Mouse (Mus musculus) adrenal gland, adult 2 months (tissue): ENCODE measurements around the gene 4930469K13Rik. TPM values are rescaled to one million over a fixed set of nuclear protein-coding genes. Genes with fewer than 3 reads are reported as not detected.

ENCODE experiments used
- DNase-seq: peaks from one replicate; pipeline ENCODE4 v3.0.0; 2021
- polyA plus RNA-seq: library from polyadenylated mRNA; depleted of rRNA; stranded (reverse); fragments of >200 nt; gene quantifications from 2 replicates; pipeline ENCODE4 v1.2.3, GENCODE M21; 2012
- total RNA-seq, 2 experiments: library from RNA; stranded (reverse); gene quantifications; 2 replicates each; pipeline ENCODE4 v1.2.3; 2021

Gene 4930469K13Rik
- total and polyA plus RNA-seq, 3 experiments = not detected

DNA sequence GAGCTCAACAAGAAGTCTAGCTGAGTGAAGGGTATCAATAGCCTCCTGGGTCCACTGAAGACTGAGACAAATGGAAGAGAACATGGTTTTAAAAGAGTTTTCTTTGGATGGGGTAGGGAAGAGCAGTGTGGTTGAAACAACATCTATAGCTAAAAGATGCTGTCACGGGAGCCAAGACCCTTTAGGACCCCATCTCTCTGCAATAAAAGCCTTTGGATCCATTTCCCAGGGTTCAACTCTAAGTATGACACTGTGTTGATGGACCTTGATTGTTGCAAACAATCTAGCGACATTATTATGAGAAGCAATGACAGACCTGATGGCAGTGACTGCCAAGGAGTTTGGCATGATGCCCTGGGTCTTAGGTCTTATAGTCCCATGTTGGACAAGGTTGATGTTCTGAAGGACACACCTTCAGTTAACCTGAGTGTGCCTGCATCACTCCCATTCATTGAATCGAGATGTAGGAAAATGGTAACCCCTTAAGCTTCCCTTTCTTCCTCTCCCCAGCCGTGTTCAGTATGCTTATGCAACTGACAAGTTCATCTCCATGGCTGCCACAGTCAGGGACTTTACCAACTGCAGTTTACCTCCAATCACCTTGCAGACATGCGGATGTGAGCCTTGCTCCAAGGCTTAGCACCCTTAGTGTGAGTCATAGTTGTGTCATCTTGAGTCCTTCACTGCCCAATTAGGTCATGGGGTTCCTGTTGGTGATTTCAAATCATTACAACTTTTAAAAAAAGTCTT, 62.3 kb downstream of the 4930469K13Rik start:
- peak; percentile 34 for DNase-seq

DNA sequence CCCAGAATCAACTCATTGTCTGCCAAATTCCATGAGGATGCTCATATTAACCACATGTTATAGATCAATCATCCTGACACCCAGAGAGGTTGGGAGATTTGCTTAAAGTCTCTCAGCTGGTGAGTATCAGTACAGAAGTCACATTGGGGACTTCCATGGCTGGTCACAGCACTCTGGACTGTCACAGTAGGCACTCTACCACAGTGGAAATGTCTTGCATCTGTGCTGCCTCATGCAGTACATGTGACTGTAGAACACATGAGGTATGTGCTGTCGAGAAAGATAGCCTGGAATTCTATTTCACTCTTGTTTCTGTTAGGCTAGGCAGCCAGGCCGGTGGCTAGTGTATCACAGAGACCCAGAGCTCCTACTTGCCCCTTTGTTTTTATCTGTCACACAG, 63.6 kb downstream of the 4930469K13Rik start:
- no peak for DNase-seq

DNA sequence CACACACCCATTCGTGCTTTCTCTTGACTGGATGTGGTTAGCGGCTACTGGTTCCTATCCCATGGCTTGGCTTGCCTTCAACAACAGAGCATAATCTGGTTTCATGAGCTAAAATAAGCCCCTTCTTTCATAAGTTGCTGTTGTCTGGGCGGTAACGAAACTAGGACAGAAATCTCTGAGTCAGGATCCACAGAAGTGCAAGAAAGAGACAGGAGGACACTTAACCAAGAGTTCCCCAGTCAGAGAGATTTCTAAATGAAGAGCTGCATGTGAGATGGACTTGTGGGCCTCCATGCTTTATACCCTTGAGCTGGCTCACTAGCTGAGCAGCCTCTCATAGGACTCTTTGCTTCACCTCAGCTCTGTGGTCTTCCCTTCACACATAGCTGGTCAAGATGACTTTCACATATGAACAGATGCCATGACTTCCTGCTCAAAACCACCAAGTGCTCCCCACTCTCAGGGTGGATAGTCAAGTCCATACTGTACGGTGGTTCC, 64.3 kb downstream of the 4930469K13Rik start:
- peak; percentile 4 for DNase-seq

DNA sequence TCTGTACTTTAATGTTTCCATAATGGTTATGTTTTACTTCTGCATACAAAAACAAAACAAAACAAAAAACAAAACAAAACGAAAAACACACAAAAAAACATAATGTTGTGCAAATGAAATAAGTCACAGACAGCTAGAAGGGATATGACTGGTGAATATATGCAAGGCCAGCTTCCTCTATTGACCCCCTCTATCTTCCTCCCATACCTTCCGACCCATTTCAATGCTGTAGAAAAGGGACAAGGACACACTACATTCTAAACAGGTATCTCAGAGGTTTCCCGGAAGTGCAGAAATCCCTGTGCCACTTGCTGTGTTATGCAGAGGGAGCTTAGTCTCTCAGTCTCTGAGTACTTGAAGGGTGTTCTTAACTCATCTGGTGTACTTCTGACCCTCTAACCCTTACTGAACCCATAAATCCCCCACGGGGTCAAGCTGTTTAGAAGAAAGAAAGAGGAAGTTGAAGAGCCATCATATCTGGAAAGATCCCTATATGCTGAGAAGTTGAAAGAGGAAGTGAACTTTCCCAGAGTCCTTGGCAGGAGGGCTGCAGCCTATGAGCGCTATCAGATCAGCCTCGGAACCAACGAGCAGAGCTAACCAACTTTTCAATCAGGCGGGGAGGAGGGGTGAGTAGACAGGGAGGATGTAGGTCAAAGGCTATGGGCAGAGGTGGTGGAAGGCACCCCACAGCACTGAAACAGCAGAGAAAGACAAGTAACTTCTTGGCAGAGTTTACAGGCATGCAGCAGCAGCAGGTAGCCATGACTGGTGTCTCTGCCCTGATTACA, 67.1 kb downstream of the 4930469K13Rik start:
- DNase-seq = peak; percentile 21

DNA sequence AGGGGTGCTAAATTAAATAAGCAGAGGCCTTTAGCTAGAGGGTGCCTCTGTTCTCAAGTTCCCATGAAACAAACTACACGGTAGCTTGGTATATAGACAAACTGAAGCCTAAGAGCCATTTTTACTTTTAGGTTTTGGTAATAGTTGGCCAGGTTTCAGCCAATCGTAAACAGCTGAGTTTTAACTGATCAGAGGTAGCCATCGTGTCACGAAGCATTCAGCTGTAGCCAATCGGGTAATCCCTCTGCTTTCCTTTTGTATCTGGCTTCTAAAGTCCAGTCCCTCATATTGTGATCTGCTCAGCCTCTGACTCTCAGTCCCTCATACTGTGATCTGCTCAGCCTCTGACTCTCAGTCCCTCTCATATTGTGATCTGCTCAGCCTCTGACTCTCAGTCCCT, 68.7 kb downstream of the 4930469K13Rik start:
- DNase-seq = no peak

DNA sequence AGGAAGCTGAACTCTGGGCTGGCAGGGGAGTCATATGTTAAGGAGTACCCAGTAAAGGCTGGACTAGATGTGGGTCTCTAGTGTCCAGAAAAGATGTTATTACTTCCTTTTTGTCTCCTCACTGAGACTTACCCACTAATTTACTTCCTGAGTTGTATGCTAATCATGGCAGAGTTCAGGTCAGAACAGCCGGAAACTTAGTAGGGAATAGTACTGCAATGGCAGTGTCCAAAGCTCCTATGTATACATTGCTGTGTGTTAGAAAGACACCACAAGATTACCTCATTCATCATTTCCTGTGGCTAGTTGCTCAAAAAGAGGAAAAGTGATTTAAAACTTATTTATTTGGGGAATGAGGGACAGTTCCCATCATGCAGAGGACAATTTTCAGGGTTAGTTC, 73.3 kb downstream of the 4930469K13Rik start:
- DNase-seq = no peak

DNA sequence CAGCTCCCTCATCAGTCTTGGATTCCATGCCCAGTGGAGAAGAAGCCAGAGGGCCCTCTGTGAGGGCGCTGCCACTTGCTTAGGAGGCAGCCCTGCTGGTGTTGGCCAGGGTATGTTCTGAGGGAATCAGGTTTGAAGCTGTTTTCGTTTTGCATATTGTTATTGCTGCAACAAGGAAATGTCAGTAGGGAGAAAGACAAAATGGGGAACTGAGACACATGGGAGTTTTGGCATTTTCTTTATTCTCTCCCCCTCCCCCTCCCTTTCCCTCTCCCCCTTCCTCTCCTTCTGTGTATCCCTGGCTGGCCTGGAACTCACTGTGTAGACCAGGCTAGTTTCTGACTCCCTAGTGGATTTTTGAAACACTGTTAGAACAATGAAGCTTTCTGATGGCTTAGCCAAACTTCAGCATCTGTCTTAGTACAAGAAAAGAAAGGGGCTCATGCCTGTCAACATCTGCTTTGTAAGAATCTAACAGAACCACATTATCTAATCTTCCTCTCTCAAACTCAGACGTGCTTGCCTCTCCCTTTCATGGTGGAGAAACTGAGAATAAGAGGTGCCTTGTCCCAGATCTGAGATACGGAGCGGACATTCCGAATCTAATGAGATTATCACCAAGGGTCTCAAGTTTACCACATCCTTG, 86.2 kb downstream of the 4930469K13Rik start:
- no peak for DNase-seq

DNA sequence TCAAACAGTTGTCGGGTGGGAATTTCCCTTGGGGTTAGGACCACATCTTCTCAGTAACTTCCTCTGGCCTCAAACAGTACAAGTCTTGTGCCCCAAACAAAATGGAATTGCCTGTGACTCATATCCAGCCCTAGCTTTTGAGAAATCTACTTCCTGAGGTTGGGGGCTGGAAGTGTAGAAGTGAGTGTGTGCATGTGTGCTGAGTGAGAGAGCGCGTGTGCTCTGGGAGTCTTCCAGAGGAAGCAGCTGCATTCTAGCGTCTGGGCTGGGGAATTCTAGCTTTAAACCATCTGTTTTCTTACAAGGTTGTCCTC, 87.5 kb downstream of the 4930469K13Rik start:
- no peak for DNase-seq

DNA sequence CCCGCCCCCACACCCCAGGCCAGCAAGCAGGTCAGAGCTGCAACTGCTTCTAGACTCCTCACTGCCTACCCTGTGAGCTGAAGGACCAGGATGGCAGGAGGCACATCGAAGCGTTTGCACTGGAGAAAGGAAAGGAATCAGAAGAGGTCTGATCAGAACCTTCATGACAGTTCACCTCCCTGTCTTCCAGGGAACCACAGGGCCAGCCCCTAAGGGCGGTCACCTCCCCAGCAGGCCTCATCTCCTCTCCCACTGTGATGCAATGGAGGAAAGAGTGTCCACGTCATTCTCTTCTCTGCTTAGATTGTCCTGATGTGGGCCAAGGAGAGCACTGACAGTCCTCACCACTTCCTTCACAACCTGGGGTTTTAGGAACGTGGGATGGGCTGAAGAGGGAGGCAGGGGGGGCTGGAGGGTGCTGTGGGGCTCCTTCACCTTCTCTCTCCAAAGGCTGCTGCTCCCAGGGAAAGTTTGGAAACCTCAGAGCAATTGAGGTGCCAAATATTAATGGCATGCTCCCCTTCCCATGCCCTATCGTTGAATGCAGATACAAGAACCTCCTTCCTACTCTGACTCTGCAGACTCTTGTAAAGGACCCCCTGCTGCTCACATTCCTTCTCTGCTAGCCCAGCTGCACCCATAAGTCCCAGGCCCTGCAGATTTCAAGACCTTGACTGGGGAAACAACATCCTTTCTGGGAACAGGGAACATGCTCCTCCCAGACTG, 88.1 kb downstream of the 4930469K13Rik start:
- DNase-seq = no peak

DNA sequence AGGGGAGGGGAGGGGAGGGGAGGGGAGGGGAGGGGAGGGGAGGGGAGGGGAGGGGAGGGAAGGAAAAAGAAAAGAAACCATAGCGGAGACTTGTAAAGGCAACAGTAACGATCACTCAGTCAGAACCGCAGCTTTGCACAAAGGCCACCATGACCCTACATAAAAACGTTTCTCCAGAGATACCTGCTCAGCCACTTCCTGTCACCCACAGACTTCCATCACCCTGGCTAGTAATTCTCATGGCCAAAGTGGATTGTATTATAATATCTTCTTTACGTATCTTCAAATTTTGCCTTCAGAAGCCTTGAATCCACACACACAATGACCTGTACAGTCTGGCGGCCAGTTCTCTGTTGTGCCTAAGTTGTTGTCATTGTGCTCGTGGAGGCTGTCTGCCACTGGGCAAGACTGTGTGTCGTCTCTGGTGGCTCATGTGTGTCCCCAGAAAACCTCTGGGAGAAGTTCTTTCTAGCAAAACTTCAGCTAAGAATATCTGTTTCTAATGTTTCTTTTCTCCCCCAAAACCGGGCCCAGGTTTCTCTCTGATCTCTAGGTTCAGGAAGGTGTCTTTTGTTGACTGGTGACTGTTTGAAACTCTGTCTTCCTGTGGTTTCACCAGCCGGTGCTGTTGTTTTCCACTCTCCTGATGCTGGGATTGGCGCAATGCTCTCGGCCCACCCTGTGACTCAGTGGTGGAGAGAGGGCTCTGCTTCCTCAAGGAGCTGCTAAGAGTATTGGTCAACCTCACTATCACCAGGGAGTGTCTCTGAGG, 88.9 kb downstream of the 4930469K13Rik start:
- no peak for DNase-seq

DNA sequence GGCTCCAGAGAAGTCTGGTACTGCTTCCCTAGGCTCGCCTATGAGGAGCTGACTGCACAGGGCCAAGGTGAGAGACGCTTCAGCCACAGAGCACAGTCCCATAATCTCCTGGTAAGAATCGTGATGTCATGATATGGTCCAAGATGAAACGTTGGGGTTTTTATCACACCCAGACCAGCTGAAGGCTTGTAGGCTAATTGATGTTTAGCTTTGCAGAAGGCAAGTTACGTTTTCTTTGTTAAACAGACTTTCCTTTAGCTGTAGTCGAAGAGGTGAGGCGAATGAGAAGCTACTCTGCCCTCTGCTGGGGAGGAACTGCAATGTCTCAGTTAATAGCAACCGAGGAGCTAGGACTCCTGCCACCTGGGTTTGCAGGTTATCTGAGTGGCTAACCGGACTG, 89.7 kb downstream of the 4930469K13Rik start:
- DNase-seq = peak; percentile 30

DNA sequence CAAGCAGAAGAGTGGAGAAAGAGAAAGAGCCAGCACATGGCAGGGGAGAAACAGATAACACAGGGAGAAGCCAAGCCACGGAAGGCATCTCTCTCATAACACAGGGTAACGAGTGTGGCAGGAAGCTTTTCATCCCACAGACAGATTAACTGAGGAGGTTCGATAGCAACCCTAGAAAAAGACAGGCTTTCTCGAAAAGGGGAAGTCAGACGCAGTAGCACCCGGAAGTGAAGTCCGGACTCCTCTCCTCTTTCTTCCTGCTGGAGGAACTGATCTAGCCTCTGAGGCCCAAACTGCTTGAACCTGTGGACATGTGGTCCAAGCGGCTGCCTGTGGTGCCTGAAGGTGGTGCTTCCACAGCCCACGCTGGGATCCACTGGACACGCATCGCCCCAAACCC, 90.1 kb downstream of the 4930469K13Rik start:
- no peak for DNase-seq

DNA sequence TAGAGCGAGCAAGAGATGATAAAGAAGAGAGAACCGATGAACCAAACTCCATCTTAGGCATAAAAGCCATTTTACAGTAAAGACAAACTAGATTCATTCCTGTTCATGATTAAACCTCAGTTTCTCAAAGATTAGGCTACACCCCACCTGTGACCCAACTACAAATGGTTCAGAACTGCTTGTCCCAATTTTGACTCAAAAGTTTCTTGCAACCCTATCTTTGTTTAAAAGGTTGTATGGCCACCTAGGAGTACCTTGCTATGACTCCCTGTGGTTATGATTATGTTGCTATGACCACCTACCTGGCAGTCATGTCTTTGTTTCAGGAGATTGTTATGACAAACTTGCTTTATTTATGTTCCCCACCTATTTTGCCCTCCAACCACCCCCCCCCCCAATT, 90.7 kb downstream of the 4930469K13Rik start:
- no peak for DNase-seq

DNA sequence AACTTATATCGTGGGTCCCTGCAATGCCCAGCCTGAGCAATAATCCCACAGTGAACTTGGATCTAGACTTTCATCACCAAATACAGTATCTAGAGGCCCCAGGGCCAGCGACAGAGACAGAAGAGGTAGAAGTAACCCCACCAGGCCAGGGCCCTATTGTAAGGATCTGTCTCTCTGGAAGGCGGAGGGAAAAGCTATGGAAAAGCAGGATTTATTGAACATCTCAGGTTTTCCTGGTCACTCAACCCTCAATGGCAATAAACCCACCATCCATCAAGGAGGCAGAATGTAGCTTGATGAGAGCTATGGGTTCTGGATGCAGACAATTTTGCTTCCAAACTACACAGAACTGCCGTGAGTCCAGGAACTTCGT, 95.8 kb downstream of the 4930469K13Rik start:
- no peak for DNase-seq

DNA sequence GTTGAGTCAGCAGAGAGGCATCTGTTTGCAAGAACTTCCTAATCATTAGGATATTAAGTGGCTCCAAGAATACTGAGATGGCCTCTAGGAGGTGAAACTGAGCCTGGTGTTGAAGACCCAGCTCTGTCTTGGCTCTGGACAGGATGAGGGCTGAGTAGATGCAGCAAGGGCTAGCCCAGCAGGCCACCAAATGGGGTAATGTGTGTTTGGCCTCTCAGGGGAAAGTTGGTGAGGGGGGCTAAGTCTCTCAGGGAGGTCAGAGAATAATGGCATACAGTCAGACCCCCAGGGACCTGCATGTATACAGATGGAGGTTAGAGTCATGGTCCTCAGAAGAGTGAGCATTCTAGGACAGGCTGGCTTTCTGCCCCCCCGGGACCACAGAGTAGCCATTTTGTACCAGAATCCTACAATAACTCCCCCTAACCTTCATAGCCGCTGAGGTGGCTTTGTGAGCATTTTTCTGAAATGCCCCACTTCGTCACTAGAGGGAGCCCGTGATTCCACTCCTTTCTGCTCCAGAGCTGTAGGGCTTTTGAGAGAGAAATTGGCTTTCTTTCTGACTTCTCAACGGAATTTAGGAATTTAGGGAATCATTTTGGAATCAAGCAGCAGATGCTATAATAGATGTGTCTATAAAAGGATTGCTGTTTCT, 96.3 kb downstream of the 4930469K13Rik start:
- peak; percentile 29 for DNase-seq

DNA sequence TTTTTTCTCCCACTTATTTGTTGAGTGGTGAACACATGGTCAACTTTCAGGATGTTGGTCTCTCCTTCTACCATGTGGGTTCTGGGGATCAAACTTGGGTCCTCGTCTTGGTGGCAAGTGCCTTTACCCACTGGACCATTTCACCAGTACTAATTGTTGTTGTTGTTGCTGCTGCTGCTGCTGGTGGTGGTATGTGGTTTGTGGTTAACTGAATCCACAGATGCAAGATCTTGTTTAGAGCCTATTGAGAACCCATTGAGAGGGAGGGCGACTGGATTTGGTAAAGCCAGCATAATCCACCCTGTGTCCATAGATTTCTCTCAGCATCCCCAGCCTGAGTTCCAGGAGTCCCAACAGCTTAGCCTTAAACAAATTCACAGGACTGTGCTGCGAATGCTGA, 97.9 kb downstream of the 4930469K13Rik start:
- no peak for DNase-seq

DNA sequence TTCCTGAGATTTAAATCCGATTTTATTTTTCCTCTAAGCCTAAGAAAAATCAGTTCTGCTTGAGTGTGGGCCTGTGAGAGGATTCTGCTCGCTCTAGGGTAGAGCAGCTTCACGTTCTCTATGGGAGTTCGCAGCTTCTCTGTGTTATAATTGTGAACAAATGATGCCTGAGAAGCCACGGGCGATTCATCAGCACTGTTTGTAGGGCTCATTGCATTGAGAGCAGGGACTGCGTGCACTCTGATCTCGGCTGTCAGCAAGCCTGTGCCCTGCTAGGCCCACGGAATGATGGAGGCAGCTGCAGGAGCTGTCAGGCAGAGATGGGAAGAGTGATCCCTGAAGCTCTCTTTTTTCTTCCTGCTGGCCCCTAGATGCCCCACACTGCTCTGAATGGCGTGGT, 100.1 kb downstream of the 4930469K13Rik start:
- DNase-seq = no peak

DNA sequence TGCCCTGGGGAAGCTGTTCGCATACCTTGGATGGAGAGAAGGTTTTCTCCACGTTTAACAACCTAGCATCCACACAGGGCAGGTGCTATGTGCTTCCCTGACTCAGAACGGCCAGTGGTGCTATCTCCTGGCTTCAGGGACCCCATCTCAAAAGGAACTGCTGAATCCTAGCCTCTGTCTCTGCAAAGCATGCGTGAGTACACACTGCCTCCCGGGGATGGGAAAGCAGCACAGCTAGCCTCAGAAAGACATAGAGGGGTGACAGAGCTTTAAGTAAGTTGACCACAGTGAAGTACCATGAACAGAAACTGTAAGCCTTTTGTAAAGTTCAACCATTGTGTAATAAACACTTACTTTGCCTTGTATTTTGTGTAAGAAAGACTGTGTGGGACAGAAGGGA, 104.9 kb downstream of the 4930469K13Rik start:
- no peak for DNase-seq

DNA sequence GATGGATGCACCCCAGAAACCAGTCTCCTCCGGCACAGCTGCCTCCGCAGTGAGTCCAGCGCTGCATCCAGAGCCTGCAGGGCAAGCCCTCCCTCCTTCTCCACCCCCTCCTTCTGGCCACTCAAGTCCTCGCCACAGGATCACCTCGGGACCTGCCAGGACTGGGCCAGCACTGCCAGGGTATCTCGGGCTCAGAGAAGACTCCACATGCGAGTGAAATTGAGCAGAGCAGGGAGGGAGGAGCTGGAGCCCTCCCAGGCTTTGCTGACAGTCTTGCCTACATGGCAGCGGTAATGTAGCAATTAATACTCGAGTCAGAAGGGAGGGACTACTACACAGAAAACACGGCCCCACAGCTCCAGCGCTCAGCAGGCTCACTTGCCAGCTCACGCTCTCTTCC, 105.4 kb downstream of the 4930469K13Rik start, which contains the start of gene Kcnip1:
Kcnip1 (minus strand) TSS at position 215 of the 400 bp plus-strand sequence.
- no peak for DNase-seq

DNA sequence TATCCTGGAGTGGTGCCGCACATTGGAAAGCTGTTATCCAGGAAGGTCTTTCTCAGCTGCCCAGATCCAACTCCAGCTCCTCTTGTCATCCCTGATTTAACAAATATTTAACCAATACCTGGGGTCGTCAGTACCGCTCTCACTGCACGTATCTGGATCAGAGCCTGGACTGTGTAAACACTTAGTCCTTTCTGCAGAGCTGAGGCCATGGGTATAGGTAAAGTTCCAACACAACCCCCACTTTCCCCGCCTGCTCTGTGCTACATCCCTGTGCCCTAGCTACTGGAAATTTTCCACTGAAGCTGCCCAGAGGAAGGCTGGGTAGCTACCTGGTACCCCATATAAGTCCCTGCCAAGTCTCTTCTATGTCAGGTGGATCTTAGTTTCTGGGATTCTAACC, 108.4 kb downstream of the 4930469K13Rik start:
- DNase-seq = no peak

DNA sequence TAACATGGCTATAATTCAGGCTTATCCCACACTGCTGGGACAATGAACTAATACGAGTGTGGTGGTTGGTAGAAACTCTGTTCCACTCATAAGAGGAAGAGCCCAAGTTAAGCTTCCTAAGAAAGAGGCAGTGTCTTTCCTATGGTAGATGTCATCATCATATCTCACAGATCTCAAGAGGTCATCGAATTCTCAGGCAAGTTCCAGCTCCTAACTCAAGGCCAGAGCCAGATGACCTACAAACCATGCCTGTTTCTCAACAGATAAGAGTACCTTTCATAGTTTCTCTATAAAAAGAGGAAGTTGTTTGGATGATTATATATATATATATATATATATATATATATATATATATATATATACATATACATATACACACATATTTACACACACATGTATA, 111.8 kb downstream of the 4930469K13Rik start:
- DNase-seq = no peak
